Mouse (Mus musculus) midbrain, embryonic 11.5 days (tissue): ENCODE measurements at regions not wholly inside any gene's neighbourhood (a gene's known extent, or its start where the extent isn't known, plus 50 kb on each side); places are given as distances from the start of the nearest gene placed in this dataset.

Experiments
- ATAC-seq: fragments of 200-750 bp; cut with Nextera tagmentation; 2 replicates; pipeline ENCODE4 v1.8.0; 2017; ENCODE audit warnings: moderate TSS enrichment, moderate library complexity; ENCODE audit not compliant: low FRiP score
- DNase-seq: peaks from one replicate; pipeline ENCODE4 v3.0.0; 2015; ENCODE audit warnings: low spot score; ENCODE audit errors: missing footprints
- H3K27ac ChIP-seq: fragments of 300-500 bp; sonication (generic); 2 replicates; pipeline ENCODE4 v1.5.1; 2014; ENCODE audit warnings: low read depth, low read length
- H3K27me3 ChIP-seq: fragments of 300-500 bp; sonication (generic); 2 replicates; pipeline ENCODE4 v1.6.1; 2014; ENCODE audit warnings: mild to moderate bottlenecking, low read length, moderate library complexity, mixed read lengths; ENCODE audit not compliant: control insufficient read depth, insufficient read depth
- H3K36me3 ChIP-seq: fragments of 300-500 bp; sonication (generic); 2 replicates; pipeline ENCODE4 v1.6.1; 2014; ENCODE audit warnings: mild to moderate bottlenecking, low read length, moderate library complexity, mixed read lengths; ENCODE audit not compliant: control insufficient read depth, insufficient read depth
- H3K4me1 ChIP-seq: fragments of 300-500 bp; sonication (generic); 2 replicates; pipeline ENCODE4 v1.6.1; 2014; ENCODE audit warnings: low read length; ENCODE audit not compliant: control insufficient read depth, insufficient read depth
- H3K4me2 ChIP-seq: fragments of 300-500 bp; sonication (generic); 2 replicates; pipeline ENCODE4 v1.6.1; 2014; ENCODE audit warnings: mild to moderate bottlenecking, moderate library complexity
- H3K4me3 ChIP-seq: fragments of 300-500 bp; sonication (generic); 2 replicates; pipeline ENCODE4 v1.5.1; 2014; ENCODE audit warnings: low read depth, low read length
- H3K9ac ChIP-seq: fragments of 300-500 bp; sonication (generic); 2 replicates; pipeline ENCODE4 v1.6.1; 2014; ENCODE audit warnings: low read length
- H3K9me3 ChIP-seq: fragments of 300-500 bp; sonication (generic); 2 replicates; pipeline ENCODE4 v1.6.1; 2016; ENCODE audit warnings: low read length; ENCODE audit not compliant: control insufficient read depth
- WGBS: fragments of 180-500 bp; shearing (Covaris S2); extraction: QIAGEN DNeasy Blood & Tissue Kit; methylation state at CpG from one replicate; pipeline ENCODE4 v1.1.7; 2014; 5-methylcytosine and 5-hydroxymethylcytosine counted together

DNA sequence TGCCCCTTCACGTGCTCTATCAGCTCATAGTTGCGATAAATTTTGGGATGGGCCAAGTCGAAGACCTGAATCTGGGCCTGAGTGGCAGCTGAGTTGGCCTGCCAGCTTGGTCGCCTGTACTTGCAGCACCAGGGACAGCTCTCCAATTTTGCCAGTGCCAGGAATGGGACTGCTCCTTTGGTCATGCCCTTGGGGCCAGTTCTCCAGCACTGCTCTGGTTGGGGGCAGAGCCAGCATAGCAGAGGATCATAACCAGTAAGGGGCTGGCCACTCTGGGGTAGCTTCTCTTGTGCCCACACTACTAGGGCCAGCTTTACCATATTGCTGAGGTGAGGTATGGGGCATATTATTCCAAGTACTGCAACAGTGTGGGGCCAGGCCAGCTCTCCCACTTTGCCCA is 397.0 kb upstream of the Cadm2 start:
- Histone ChIP-seq H3K9me3 (no peaks in the 10 kb centered on the region), H3K4me3 (no peak overlapping the region), H3K36me3 (no peaks in the 10 kb centered on the region), H3K9ac (no peak overlapping the region), H3K4me2 (no peak overlapping the region), H3K27me3 (no peaks in the 10 kb centered on the region), H3K4me1 (no peaks in the 10 kb centered on the region), H3K27ac (no peak overlapping the region)
- WGBS: 77% methylated on average over 4 of the region's 4 CpGs
- DNase-seq (no peak), ATAC-seq (0 out of 2 replicates have a peak, but pooled peaks have one; percentile 14)

DNA sequence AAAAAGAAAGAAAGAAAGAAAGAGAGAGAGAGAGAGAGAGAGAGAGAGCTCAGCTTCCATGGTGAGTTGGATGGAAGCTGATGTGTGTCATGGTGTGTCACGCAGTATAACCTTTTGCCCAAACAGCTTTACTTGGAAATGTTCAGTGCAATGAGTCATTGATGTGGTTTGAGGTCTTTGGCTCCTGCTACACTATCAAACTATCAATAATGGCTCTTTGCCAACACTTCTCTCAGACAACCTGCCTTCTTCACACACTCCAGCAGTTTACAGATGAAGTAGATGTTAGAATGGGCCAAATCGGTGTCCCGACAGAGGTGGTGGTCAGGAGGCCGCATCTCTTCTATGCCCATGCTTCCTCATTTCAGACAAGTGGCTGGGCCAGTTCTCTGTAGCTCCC is 369.0 kb upstream of the Cadm2 start:
- Histone ChIP-seq H3K36me3 (no peaks in the 10 kb centered on the region), H3K4me1 (no peaks in the 10 kb centered on the region), H3K27me3 (no peaks in the 10 kb centered on the region), H3K9me3 (no peaks in the 10 kb centered on the region), H3K4me2 (no peak overlapping the region), H3K4me3 (no peak overlapping the region), H3K27ac (no peak overlapping the region), H3K9ac (no peak overlapping the region)
- no peak for ATAC-seq
- WGBS: 87% methylated on average over 4 of the region's 4 CpGs
- DNase-seq: no peak

DNA sequence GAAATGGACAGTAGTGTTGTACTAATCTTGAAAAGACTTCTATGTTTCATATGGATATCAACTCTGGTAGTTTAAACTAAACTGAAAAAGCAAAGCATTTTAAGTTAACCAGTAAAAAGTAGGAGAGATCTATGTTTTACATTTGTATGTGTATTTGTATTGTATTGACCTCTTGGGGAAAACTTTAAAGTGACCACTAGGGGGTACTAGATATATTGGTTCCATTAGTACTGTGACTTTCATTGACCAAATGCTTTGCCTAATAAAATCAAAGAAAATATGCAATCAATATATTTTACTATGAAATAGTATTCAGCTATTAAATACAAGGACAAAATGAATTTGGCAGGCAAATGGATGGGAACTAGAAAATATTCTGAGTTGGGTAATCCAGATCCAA is 355.9 kb upstream of the Cadm2 start:
- H3K4me1 ChIP-seq: no peaks in the 10 kb centered on the region
- ATAC-seq (no peak), DNase-seq (no peak)
- H3K4me3 ChIP-seq: no peak overlapping the region
- H3K4me2 ChIP-seq: no peak overlapping the region
- no peaks in the 10 kb centered on the region for H3K36me3 ChIP-seq
- H3K27ac ChIP-seq: no peak overlapping the region
- H3K9ac ChIP-seq: no peak overlapping the region
- no peaks in the 10 kb centered on the region for H3K9me3 ChIP-seq
- no peaks in the 10 kb centered on the region for H3K27me3 ChIP-seq

- no peaks in the 10 kb centered on the region for H3K9me3 ChIP-seq
- no peaks in the 10 kb centered on the region for H3K4me1 ChIP-seq
- H3K27ac ChIP-seq: no peak overlapping the region
- no peaks in the 10 kb centered on the region for H3K36me3 ChIP-seq
- H3K4me3 ChIP-seq: no peak overlapping the region
- 84% methylated on average over 11 of the region's 11 CpGs for WGBS
- no peak overlapping the region for H3K9ac ChIP-seq
- ATAC-seq (no peak), DNase-seq (no peak)
- H3K4me2 ChIP-seq: no peak overlapping the region
- H3K27me3 ChIP-seq: no peaks in the 10 kb centered on the region
Observed at GRCm38 (mm10) chr16:67968311-67969145, 347.8 kb upstream of the Cadm2 start.

DNA sequence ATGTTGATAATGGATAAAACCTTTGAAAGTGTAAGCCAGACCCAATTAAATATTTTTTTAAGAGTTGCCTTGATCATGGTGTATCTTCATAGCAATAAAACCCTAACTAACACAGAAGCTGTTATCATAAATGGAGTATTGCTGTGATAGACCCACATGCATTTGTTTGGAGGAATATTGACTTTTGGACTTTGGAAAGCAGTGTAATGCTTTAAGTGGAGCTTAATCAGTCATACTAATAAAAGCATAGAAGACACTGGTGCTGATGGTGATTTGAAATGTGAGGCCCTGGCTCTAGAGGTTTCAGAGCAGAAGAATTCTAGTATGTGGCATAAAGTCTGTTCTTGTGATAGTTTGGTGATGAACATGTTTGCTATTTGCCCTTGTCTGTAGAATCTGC is 328.4 kb upstream of the Cadm2 start:
- no peaks in the 10 kb centered on the region for H3K27me3 ChIP-seq
- H3K9ac ChIP-seq: no peak overlapping the region
- no peaks in the 10 kb centered on the region for H3K4me1 ChIP-seq

DNA sequence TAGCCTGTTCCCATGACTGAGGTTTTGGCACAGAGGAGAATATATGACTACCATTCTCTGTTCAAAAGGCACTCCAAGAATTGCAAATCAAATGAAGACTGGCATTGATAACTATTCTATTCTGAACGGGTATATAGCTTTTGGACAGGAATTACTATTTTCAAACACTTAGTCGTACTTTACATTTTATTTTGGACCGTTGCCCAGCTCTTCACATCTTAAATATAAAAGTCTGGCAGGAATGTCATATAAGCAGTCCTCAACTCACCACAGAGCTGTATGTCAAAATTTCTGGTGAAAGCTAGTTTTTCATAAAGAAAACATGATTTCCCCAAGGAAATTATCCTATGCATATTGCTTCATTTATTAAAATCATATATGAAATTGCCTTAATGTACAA is 323.7 kb upstream of the Cadm2 start:
- Histone ChIP-seq H3K9me3 (no peaks in the 10 kb centered on the region), H3K9ac (no peak overlapping the region), H3K4me2 (no peak overlapping the region), H3K4me3 (no peak overlapping the region), H3K4me1 (no peaks in the 10 kb centered on the region), H3K27ac (no peak overlapping the region), H3K27me3 (no peaks in the 10 kb centered on the region), H3K36me3 (no peaks in the 10 kb centered on the region)
- no peak for DNase-seq
- no peak for ATAC-seq
- 89% methylated on average over 3 of the region's 3 CpGs for WGBS

More for the DNA sequence above, 328.4 kb upstream of the Cadm2 start:
- Histone ChIP-seq H3K4me2 (no peak overlapping the region), H3K9me3 (no peaks in the 10 kb centered on the region), H3K4me3 (no peak overlapping the region), H3K27ac (no peak overlapping the region), H3K36me3 (no peaks in the 10 kb centered on the region)
- DNase-seq (no peak), ATAC-seq (no peak)

DNA sequence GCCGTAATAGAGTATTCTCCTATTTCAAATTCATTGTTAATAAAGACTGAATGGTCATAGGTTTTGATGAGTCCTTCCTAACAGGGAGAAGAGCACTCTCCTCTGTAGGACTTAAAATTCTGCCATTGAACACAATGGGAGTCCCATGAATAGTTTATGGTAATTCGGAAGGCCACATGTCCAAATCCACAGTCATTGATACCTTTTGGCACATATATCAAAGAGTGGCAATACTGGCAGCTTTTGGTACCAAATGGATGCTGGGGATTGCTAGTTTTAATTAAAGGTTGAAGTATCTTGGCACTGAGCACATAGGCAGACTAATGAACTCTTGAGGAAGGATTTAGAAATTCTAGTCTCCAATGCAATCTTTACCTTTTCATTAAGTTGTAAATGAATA is 298.5 kb upstream of the Cadm2 start:
- 87% methylated on average over 2 of the region's 2 CpGs for WGBS
- no peak overlapping the region for H3K27ac ChIP-seq
- no peaks in the 10 kb centered on the region for H3K9me3 ChIP-seq
- no peaks in the 10 kb centered on the region for H3K36me3 ChIP-seq
- H3K4me1 ChIP-seq: no peaks in the 10 kb centered on the region
- DNase-seq: no peak
- no peaks in the 10 kb centered on the region for H3K27me3 ChIP-seq
- no peak for ATAC-seq
- H3K4me2 ChIP-seq: no peak overlapping the region
- no peak overlapping the region for H3K4me3 ChIP-seq
- no peak overlapping the region for H3K9ac ChIP-seq

- no peaks in the 10 kb centered on the region for H3K36me3 ChIP-seq
- 29% methylated on average over 1 of the region's 1 CpGs for WGBS
- H3K4me1 ChIP-seq: no peaks in the 10 kb centered on the region
- DNase-seq (no peak), ATAC-seq (peak; percentile 73)
- no peak overlapping the region for H3K4me2 ChIP-seq
- H3K9ac ChIP-seq: no peak overlapping the region
- no peak overlapping the region for H3K27ac ChIP-seq
- no peaks in the 10 kb centered on the region for H3K9me3 ChIP-seq
- H3K27me3 ChIP-seq: no peaks in the 10 kb centered on the region
- H3K4me3 ChIP-seq: no peak overlapping the region
Observed at GRCm38 (mm10) chr16:67871304-67872022, 250.8 kb upstream of the Cadm2 start.

- Histone ChIP-seq H3K4me2 (no peak overlapping the region), H3K27ac (no peak overlapping the region), H3K36me3 (no peaks in the 10 kb centered on the region), H3K9ac (no peak overlapping the region), H3K27me3 (no peaks in the 10 kb centered on the region), H3K9me3 (no peaks in the 10 kb centered on the region), H3K4me1 (no peaks in the 10 kb centered on the region), H3K4me3 (no peak overlapping the region)
- ATAC-seq (no peak), DNase-seq (no peak)
- 62% methylated on average over 2 of the region's 2 CpGs for WGBS
Observed at GRCm38 (mm10) chr16:67850201-67850600, 229.5 kb upstream of the Cadm2 start.
